Mouse (Mus musculus) testis, adult 2 months (tissue): ENCODE data around the gene Stfa3. TPM values are rescaled to one million over a fixed set of nuclear protein-coding genes. Genes with fewer than 3 reads are reported as not detected.

Experiments
- H3K27ac ChIP-seq: fragments of 200-500 bp; 2 replicates; pipeline ENCODE4 v1.5.1; 2012; ENCODE audit warnings: low read depth, low read length; ENCODE audit not compliant: control insufficient read depth, insufficient read depth
- H3K27me3 ChIP-seq: fragments of 200-500 bp; 2 replicates; pipeline ENCODE4 v1.6.1; 2012; ENCODE audit warnings: mild to moderate bottlenecking, low read length, moderate library complexity; ENCODE audit not compliant: control insufficient read depth, insufficient read depth
- H3K36me3 ChIP-seq: fragments of 200-500 bp; 2 replicates; pipeline ENCODE4 v1.6.1; 2012; ENCODE audit warnings: mild to moderate bottlenecking, low read length; ENCODE audit not compliant: control insufficient read depth, insufficient read depth
- H3K4me1 ChIP-seq: fragments of 200-500 bp; 2 replicates; pipeline ENCODE4 v1.6.1; 2012; ENCODE audit warnings: low read length; ENCODE audit not compliant: control insufficient read depth, insufficient read depth
- H3K4me3 ChIP-seq: fragments of 200-500 bp; 2 replicates; pipeline ENCODE4 v1.5.1; 2012; ENCODE audit warnings: low read depth, mild to moderate bottlenecking, low read length, moderate library complexity, mixed read lengths; ENCODE audit not compliant: control insufficient read depth
- CTCF ChIP-seq: fragments of 200-500 bp; IDR thresholded peaks from 2 replicates; pipeline ENCODE4 v1.5.1; 2012; ENCODE audit warnings: low read depth, mild to moderate bottlenecking, inconsistent platforms, low read length, moderate library complexity; ENCODE audit not compliant: control insufficient read depth, insufficient read depth, insufficient replicate concordance
- POLR2A ChIP-seq: fragments of 200-500 bp; IDR thresholded peaks from 2 replicates; pipeline ENCODE4 v1.6.1; 2012; ENCODE audit warnings: low read depth, mild to moderate bottlenecking, inconsistent platforms, low read length, moderate library complexity; ENCODE audit not compliant: control insufficient read depth
- polyA plus RNA-seq: library from polyadenylated mRNA; depleted of rRNA; stranded (reverse); fragments of >200 nt; gene quantifications from 2 replicates; pipeline ENCODE4 v1.2.3, GENCODE M21; 2012; rRNA removed

Gene Stfa3
- polyA plus RNA-seq = not detected in 2 replicates

GRCm38 (mm10) chr16:36455342-36455802 lies at the start of gene Stfa3:
TSS of gene Stfa3 (minus strand) at chr16:36455392.
- H3K4me3 ChIP-seq = no peak within 1 kb of the TSS
- no peaks in the 10 kb centered on the region for H3K27me3 ChIP-seq
- no peaks in the 10 kb centered on the region for H3K36me3 ChIP-seq
- no peak for TF ChIP-seq CTCF
- no peak for TF ChIP-seq POLR2A
- H3K27ac ChIP-seq = no peak within 1 kb of the TSS
- H3K4me1 ChIP-seq = no peaks in the 10 kb centered on the region

GRCm38 (mm10) chr16:36502286-36502685 lies 47.1 kb upstream of the Stfa3 start:
- no peak overlapping the region for H3K4me3 ChIP-seq
- TF ChIP-seq CTCF = no peak
- TF ChIP-seq POLR2A = no peak

GRCm38 (mm10) chr16:36492420-36492819 lies 37.2 kb upstream of the Stfa3 start:
- TF ChIP-seq CTCF = no peak
- H3K27ac ChIP-seq = no peak overlapping the region
- H3K4me3 ChIP-seq = no peak overlapping the region
- H3K27me3 ChIP-seq = no peaks in the 10 kb centered on the region
- H3K36me3 ChIP-seq = no peaks in the 10 kb centered on the region
- H3K4me1 ChIP-seq = peaks cover 7% of the 10 kb centered on the region

More at GRCm38 (mm10) chr16:36502286-36502685, 47.1 kb upstream of the Stfa3 start:
- Histone ChIP-seq H3K36me3 (no peaks in the 10 kb centered on the region), H3K4me1 (no peaks in the 10 kb centered on the region), H3K27ac (no peak overlapping the region), H3K27me3 (no peaks in the 10 kb centered on the region)

GRCm38 (mm10) chr16:36476866-36477265 lies 21.7 kb upstream of the Stfa3 start:
- no peak for TF ChIP-seq POLR2A
- TF ChIP-seq CTCF = no peak
- no peaks in the 10 kb centered on the region for H3K27me3 ChIP-seq
- H3K4me3 ChIP-seq = no peak overlapping the region
- H3K4me1 ChIP-seq = no peaks in the 10 kb centered on the region; the same call in 1 of the 2 replicates
- no peaks in the 10 kb centered on the region for H3K36me3 ChIP-seq
- no peak overlapping the region for H3K27ac ChIP-seq

- Histone ChIP-seq H3K27ac (no peak overlapping the region), H3K27me3 (no peaks in the 10 kb centered on the region), H3K4me3 (no peak overlapping the region), H3K36me3 (no peaks in the 10 kb centered on the region), H3K4me1 (no peaks in the 10 kb centered on the region; the same call in 1 of the 2 replicates)
- no peak for TF ChIP-seq CTCF
- TF ChIP-seq POLR2A = no peak
Measured at GRCm38 (mm10) chr16:36475530-36475929, 20.3 kb upstream of the Stfa3 start.

- Histone ChIP-seq H3K36me3 (no peaks in the 10 kb centered on the region), H3K27ac (no peak overlapping the region), H3K27me3 (no peaks in the 10 kb centered on the region), H3K4me1 (no peaks in the 10 kb centered on the region; the same call in 1 of the 2 replicates), H3K4me3 (no peak overlapping the region)
- no peak for TF ChIP-seq CTCF
- no peak for TF ChIP-seq POLR2A
Measured at GRCm38 (mm10) chr16:36474849-36475248, 19.7 kb upstream of the Stfa3 start.

- H3K36me3 ChIP-seq = no peaks in the 10 kb centered on the region
- no peak overlapping the region for H3K27ac ChIP-seq
- TF ChIP-seq POLR2A (no peak), CTCF (peak; percentile 39; the same call in 1 of the 2 replicates)
- H3K27me3 ChIP-seq = no peaks in the 10 kb centered on the region
- no peak overlapping the region for H3K4me3 ChIP-seq
- no peaks in the 10 kb centered on the region; the same call in 1 of the 2 replicates for H3K4me1 ChIP-seq
Measured at GRCm38 (mm10) chr16:36473217-36474216, 18.3 kb upstream of the Stfa3 start.
